Mouse (Mus musculus) hindbrain, embryonic 11.5 days (tissue): ENCODE measurements at regions not wholly inside any gene's neighbourhood (a gene's known extent, or its start where the extent isn't known, plus 50 kb on each side); places are given as distances from the start of the nearest gene placed in this dataset.

ENCODE experiments used
- ATAC-seq: fragments of 200-750 bp; cut with Nextera tagmentation; 2 replicates; pipeline ENCODE4 v1.8.0; 2017; ENCODE audit warnings: mild to moderate bottlenecking, moderate TSS enrichment, moderate library complexity; ENCODE audit not compliant: low FRiP score
- DNase-seq: peaks from one replicate; pipeline ENCODE4 v3.0.0-alpha.2; 2015; ENCODE audit warnings: low spot score
- H3K27ac ChIP-seq: fragments of 300-500 bp; sonication (generic); 2 replicates; pipeline ENCODE4 v1.5.1; 2014; ENCODE audit warnings: mild to moderate bottlenecking, low read depth, low read length
- H3K27me3 ChIP-seq: fragments of 300-500 bp; sonication (generic); 2 replicates; pipeline ENCODE4 v1.6.1; 2014; ENCODE audit warnings: mild to moderate bottlenecking, low read length, moderate library complexity, mixed read lengths; ENCODE audit not compliant: control insufficient read depth, insufficient read depth
- H3K36me3 ChIP-seq: fragments of 300-500 bp; sonication (generic); 2 replicates; pipeline ENCODE4 v1.6.1; 2014; ENCODE audit warnings: mild to moderate bottlenecking, low read length, moderate library complexity, mixed read lengths; ENCODE audit not compliant: control insufficient read depth, insufficient read depth
- H3K4me1 ChIP-seq: fragments of 300-500 bp; sonication (generic); replicated peaks from 2 replicates; pipeline ENCODE4 v1.6.1; 2014; ENCODE audit warnings: low read length, mixed read lengths; ENCODE audit not compliant: control insufficient read depth, insufficient read depth
- H3K4me2 ChIP-seq: fragments of 300-500 bp; sonication (generic); replicated peaks from 2 replicates; pipeline ENCODE4 v1.6.1; 2014; ENCODE audit warnings: mild to moderate bottlenecking, low read depth, low read length
- H3K4me3 ChIP-seq: fragments of 300-500 bp; sonication (generic); 2 replicates; pipeline ENCODE4 v1.5.1; 2014; ENCODE audit warnings: low read depth, low read length
- H3K9ac ChIP-seq: fragments of 300-500 bp; sonication (generic); 2 replicates; pipeline ENCODE4 v1.6.1; 2014; ENCODE audit warnings: low read depth, low read length
- H3K9me3 ChIP-seq: fragments of 300-500 bp; sonication (generic); 2 replicates; pipeline ENCODE4 v1.6.1; 2016; ENCODE audit warnings: low read length; ENCODE audit not compliant: control insufficient read depth
- WGBS: fragments of 180-500 bp; shearing (Covaris S2); extraction: QIAGEN DNeasy Blood & Tissue Kit; methylation state at CpG from one replicate; pipeline ENCODE4 v1.1.7; 2014; 5-methylcytosine and 5-hydroxymethylcytosine counted together

- no peaks in the 10 kb centered on the region for H3K9me3 ChIP-seq
- no peaks in the 10 kb centered on the region for H3K4me1 ChIP-seq
- WGBS: 81% methylated on average over 4 of the region's 4 CpGs
- DNase-seq (no peak), ATAC-seq (no peak)
- no peaks in the 10 kb centered on the region for H3K36me3 ChIP-seq
- no peak overlapping the region for H3K27ac ChIP-seq
- H3K4me2 ChIP-seq: no peak overlapping the region
- H3K27me3 ChIP-seq: no peaks in the 10 kb centered on the region
- no peak overlapping the region for H3K4me3 ChIP-seq
- no peak overlapping the region for H3K9ac ChIP-seq
Observed at GRCm38 (mm10) chr13:101351123-101351522, 416.9 kb downstream of the Pik3r1 start.

GRCm38 (mm10) chr13:101349354-101349753 lies 418.7 kb downstream of the Pik3r1 start:
- no peak for DNase-seq
- 91% methylated on average over 2 of the region's 2 CpGs for WGBS
- no peak for ATAC-seq

DNA sequence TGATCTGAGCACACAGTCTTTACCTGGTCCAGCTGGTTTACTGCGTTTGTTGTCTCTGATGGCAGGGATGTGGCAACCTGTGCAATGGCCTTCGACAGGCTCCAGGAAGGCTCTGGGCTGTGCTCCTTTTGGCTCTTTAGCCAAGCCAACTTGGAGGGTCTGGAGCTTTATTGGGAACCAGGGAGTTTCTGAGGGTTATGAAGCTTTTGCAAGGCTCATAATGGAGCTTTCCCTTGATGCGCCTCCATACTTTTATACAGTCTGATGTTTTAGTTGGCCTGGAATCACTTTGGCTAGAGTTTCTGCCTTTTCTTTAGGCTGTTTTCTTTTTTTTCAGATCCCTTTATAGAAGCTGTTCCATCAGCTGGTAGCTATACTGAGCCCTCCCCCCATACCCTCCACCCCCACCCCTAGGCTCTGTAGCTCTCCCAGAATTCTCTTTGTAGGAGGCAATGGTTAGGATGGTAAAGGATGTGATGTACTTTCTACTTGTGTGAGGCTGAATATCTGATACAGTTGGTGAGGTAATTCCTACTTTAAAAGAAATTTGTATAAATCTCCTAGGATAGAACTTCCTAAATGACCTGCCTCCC lies 429.6 kb downstream of the Pik3r1 start:
- ATAC-seq: no peak
- 94% methylated on average over 3 of the region's 3 CpGs for WGBS
- Histone ChIP-seq H3K27ac (no peak overlapping the region), H3K36me3 (no peaks in the 10 kb centered on the region), H3K4me3 (no peak overlapping the region), H3K4me2 (no peak overlapping the region), H3K9me3 (no peaks in the 10 kb centered on the region), H3K4me1 (no peaks in the 10 kb centered on the region), H3K9ac (no peak overlapping the region), H3K27me3 (no peaks in the 10 kb centered on the region)
- DNase-seq: no peak

More at GRCm38 (mm10) chr13:101349354-101349753, 418.7 kb downstream of the Pik3r1 start:
- H3K27ac ChIP-seq: no peak overlapping the region
- H3K4me3 ChIP-seq: no peak overlapping the region
- H3K9me3 ChIP-seq: no peaks in the 10 kb centered on the region
- H3K4me2 ChIP-seq: no peak overlapping the region
- H3K36me3 ChIP-seq: no peaks in the 10 kb centered on the region
- no peaks in the 10 kb centered on the region for H3K27me3 ChIP-seq
- H3K4me1 ChIP-seq: no peaks in the 10 kb centered on the region
- H3K9ac ChIP-seq: no peak overlapping the region

DNA sequence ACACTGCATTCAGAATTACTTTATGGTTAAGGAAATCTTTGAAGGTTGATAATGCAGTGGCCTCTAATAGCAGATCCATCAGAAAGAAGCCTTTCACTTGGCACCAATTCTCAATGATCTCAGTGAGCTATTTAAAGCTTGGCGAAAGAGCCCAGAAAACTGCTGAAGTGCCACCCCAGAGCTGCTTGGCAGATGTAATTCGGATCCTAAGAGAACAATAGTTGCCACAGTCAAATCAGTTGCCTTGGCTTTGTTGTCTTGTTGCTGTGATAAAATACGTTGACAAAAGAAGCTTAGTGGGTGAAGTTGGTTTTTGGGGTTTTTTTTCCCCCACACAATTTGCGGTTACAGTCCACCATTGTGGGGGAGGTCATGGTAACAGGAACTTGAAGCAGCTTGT lies 449.4 kb downstream of the Pik3r1 start:
- Histone ChIP-seq H3K4me1 (no peaks in the 10 kb centered on the region), H3K36me3 (no peaks in the 10 kb centered on the region), H3K9ac (no peak overlapping the region), H3K4me3 (no peak overlapping the region), H3K9me3 (no peaks in the 10 kb centered on the region), H3K27ac (no peak overlapping the region), H3K27me3 (no peaks in the 10 kb centered on the region), H3K4me2 (no peak overlapping the region)
- ATAC-seq (no peak), DNase-seq (no peak)
- 85% methylated on average over 4 of the region's 4 CpGs for WGBS

DNA sequence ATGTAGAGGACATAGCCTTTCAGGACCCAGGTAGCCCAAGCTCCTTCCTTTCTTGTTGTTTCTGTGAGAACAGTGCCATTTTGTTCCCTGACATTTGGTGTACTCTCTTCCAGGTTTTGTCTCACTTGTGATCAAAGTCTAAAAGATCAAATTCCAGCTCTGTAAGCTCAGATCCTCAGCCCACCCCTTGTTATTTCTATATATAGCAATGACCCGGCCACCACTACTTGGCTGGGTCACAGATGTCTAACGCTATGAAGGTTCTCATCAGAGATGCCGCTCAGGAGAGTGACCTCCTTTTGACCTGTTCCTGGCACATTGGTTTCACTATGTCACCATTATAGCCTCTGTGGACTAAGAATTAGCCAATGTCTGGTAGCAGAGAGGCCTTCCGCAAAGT lies 451.7 kb downstream of the Pik3r1 start:
- DNase-seq (no peak), ATAC-seq (no peak)
- no peaks in the 10 kb centered on the region for H3K36me3 ChIP-seq
- 80% methylated on average over 4 of the region's 4 CpGs for WGBS
- no peak overlapping the region for H3K4me2 ChIP-seq
- no peaks in the 10 kb centered on the region for H3K27me3 ChIP-seq
- H3K9ac ChIP-seq: no peak overlapping the region
- H3K4me3 ChIP-seq: no peak overlapping the region
- H3K27ac ChIP-seq: no peak overlapping the region
- H3K9me3 ChIP-seq: no peaks in the 10 kb centered on the region
- no peaks in the 10 kb centered on the region for H3K4me1 ChIP-seq

GRCm38 (mm10) chr13:101314040-101314439 lies 454.0 kb downstream of the Pik3r1 start:
- Histone ChIP-seq H3K9me3 (no peaks in the 10 kb centered on the region), H3K27me3 (no peaks in the 10 kb centered on the region), H3K27ac (no peak overlapping the region), H3K4me3 (no peak overlapping the region), H3K36me3 (no peaks in the 10 kb centered on the region), H3K4me1 (no peaks in the 10 kb centered on the region), H3K4me2 (no peak overlapping the region), H3K9ac (no peak overlapping the region)
- no peak for ATAC-seq
- no peak for DNase-seq

- WGBS: 89% methylated on average over 3 of the region's 3 CpGs
- Histone ChIP-seq H3K4me2 (no peak overlapping the region), H3K27ac (no peak overlapping the region), H3K36me3 (no peaks in the 10 kb centered on the region), H3K9me3 (no peaks in the 10 kb centered on the region), H3K9ac (no peak overlapping the region), H3K4me3 (no peak overlapping the region), H3K27me3 (no peaks in the 10 kb centered on the region), H3K4me1 (no peaks in the 10 kb centered on the region)
- no peak for DNase-seq
- ATAC-seq: no peak
Observed at GRCm38 (mm10) chr13:101311634-101312314, 456.2 kb downstream of the Pik3r1 start.

GRCm38 (mm10) chr13:101308724-101309123 lies 459.3 kb downstream of the Pik3r1 start:
- Histone ChIP-seq H3K27me3 (no peaks in the 10 kb centered on the region), H3K4me1 (no peaks in the 10 kb centered on the region), H3K4me3 (no peak overlapping the region), H3K4me2 (no peak overlapping the region), H3K27ac (no peak overlapping the region), H3K9ac (no peak overlapping the region), H3K9me3 (no peaks in the 10 kb centered on the region), H3K36me3 (no peaks in the 10 kb centered on the region)
- ATAC-seq (no peak), DNase-seq (no peak)
- 87% methylated on average over 5 of the region's 5 CpGs for WGBS

DNA sequence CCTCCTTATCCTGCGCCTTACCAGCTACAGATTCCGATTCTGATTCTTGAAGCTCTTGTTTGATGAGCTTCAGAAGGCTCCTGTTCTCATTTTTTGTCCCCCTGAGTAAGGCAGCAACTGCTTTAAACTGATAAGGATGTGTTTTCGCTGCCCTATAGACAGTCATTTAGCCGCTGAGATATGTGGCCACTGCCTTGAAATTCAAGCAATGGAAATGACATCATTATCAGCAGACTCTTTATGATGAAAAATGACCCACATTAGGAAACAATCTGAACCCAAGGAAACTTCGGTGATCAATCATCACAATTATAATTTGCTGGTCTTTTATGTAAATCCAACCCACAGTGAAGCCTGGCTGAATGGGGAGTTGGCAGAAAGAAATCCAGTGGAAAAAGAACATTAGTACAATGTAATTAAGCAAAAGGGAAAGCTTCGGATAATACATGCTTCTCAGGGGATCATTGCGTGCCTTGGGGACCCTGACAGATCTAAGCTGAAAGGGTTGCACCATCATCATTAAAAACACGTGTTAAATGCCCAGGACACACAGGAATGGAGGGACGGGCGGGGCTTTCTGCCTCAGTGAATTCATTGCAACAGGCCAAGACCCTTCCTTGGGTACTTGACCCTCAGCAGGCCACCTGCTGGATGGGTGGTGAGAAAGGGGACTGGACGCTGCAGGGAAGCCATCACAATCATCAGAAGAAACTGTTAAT lies 462.2 kb downstream of the Pik3r1 start:
- H3K4me3 ChIP-seq: no peak overlapping the region
- H3K4me2 ChIP-seq: no peak overlapping the region
- H3K4me1 ChIP-seq: no peaks in the 10 kb centered on the region
- no peak overlapping the region for H3K9ac ChIP-seq
- H3K27me3 ChIP-seq: no peaks in the 10 kb centered on the region
- ATAC-seq (0 out of 2 replicates have a peak, but pooled peaks have one; percentile 25), DNase-seq (peak; percentile 6)
- H3K9me3 ChIP-seq: no peaks in the 10 kb centered on the region
- no peak overlapping the region for H3K27ac ChIP-seq
- no peaks in the 10 kb centered on the region for H3K36me3 ChIP-seq
- 64% methylated on average over 11 of the region's 11 CpGs for WGBS
